Mouse (Mus musculus): ENCODE data around the gene Nelfe. TPM values are rescaled to one million over a fixed set of nuclear protein-coding genes. Genes with fewer than 3 reads are reported as not detected.
"Not testable (repeated sequence)": the region's sequence is repeated elsewhere in the genome, so short reads cannot be mapped to it uniquely, and the experiment has no call there.

Nelfe gene
- total RNA-seq, 2 experiments from 2014 or later: 34.9 to 38.1 TPM

GRCm38 (mm10) chr17:34899053-34899889 lies 49.1 kb downstream of the Nelfe start:
- TF ChIP-seq CTCF (conservative IDR thresholded peaks at IDR 0.05): 0 out of 2 replicates have a peak, but pooled peaks have one; percentile 2
- H3K4me3 ChIP-seq: peak overlapping the region; percentile 94
- peak overlapping the region; percentile 99 for H3K27ac ChIP-seq
- DNase-seq (ENCODE audit: low spot score in 2 of 2): peak in 1 of 2 experiments; percentile 38

- TF ChIP-seq CTCF (conservative IDR thresholded peaks at IDR 0.05): no peak
- H3K27ac ChIP-seq: peak overlapping the region; percentile 99
Measured at GRCm38 (mm10) chr17:34899890-34900243, 49.7 kb downstream of the Nelfe start.

GRCm38 (mm10) chr17:34900826-34901225 lies 50.6 kb downstream of the Nelfe start:
- DNase-seq (ENCODE audit: low spot score in 2 of 2); H3K4me3 ChIP-seq; H3K27ac ChIP-seq: not testable (repeated sequence)

More at GRCm38 (mm10) chr17:34899890-34900243, 49.7 kb downstream of the Nelfe start:
- no peak for DNase-seq (ENCODE audit: low spot score in 2 of 2)
- H3K4me3 ChIP-seq: peak overlapping the region; percentile 94

- not testable (repeated sequence) for H3K4me3 ChIP-seq; DNase-seq (ENCODE audit: low spot score in 2 of 2); H3K27ac ChIP-seq
Measured at GRCm38 (mm10) chr17:34901948-34902347, 51.8 kb downstream of the Nelfe start.

GRCm38 (mm10) chr17:34902895-34903294 lies 52.7 kb downstream of the Nelfe start:
- no peak overlapping the region for H3K27ac ChIP-seq
- no peak for DNase-seq (ENCODE audit: low spot score in 2 of 2)
- TF ChIP-seq CTCF (conservative IDR thresholded peaks at IDR 0.05): no peak
- no peak overlapping the region for H3K4me3 ChIP-seq

Small RNA genes lying within 50 kb of the gene (microRNA-seq; reads per million reads assigned to microRNA genes)
- 0.64 to 1.5 reads per million in 2 experiments for gene Mir6970
- 5.9 to 7.0 reads per million in 2 experiments for gene Mir6971
- 0 reads per million in 2 experiments for gene Mir6972

Other genes starting within 250 kb of the Nelfe start
- gene Rnf5, start 246.7 kb upstream of the Nelfe start, total RNA-seq (2021): 10 to 100 TPM; 72.1 to 80.3 TPM
- gene Agpat1, start 246.1 kb upstream of the Nelfe start, total RNA-seq (2021): 100 to 1,000 TPM; 153 to 160 TPM
- 1 to 10 TPM; 1.7 to 2.4 TPM for gene Egfl8, start 234.4 kb upstream of the Nelfe start, total RNA-seq (2021)
- gene Ppt2, start 221.9 kb upstream of the Nelfe start, total RNA-seq (2021): 10 to 100 TPM; 46.8 to 55.8 TPM
- gene Prrt1, start 220.9 kb upstream of the Nelfe start, total RNA-seq (2021): 100 to 1,000 TPM; 276 to 305 TPM
- 10 to 100 TPM; 16.2 to 18.8 TPM for gene Fkbpl, start 205.6 kb upstream of the Nelfe start, total RNA-seq (2021)
- 10 to 100 TPM; 92.0 to 93.2 TPM for gene Atf6b, start 203.2 kb upstream of the Nelfe start, total RNA-seq (2021)
- gene Tnxb, start 179.9 kb upstream of the Nelfe start, total RNA-seq (2021): 10 to 100 TPM; 10.9 to 11.0 TPM
- gene C4b, start 106.5 kb upstream of the Nelfe start, total RNA-seq (2021): 10 to 100 TPM; 27.2 to 28.7 TPM
- under 1 TPM in 1 of 2 experiments, not detected in 1; 0.42 TPM for gene Cyp21a1, start 45.8 kb upstream of the Nelfe start, total RNA-seq (2021)
- gene Stk19, start 13.4 kb upstream of the Nelfe start, total RNA-seq (2021): 10 to 100 TPM; 55.5 to 61.3 TPM
- 10 to 100 TPM; 39.7 to 42.3 TPM for gene Dxo, start 13.4 kb upstream of the Nelfe start, total RNA-seq (2021)
- 10 to 100 TPM; 75.1 to 78.3 TPM for gene Skiv2l, start 181 bp upstream of the Nelfe start, total RNA-seq (2021)
- gene Cfb, start 12.1 kb downstream of the Nelfe start, total RNA-seq (2021): not detected
- gene Zbtb12, start 29.1 kb downstream of the Nelfe start, total RNA-seq (2021): 1 to 10 TPM; 7.5 to 9.0 TPM
- not detected for gene Gm20547, start 31.7 kb downstream of the Nelfe start, total RNA-seq (2021)
- 1 to 10 TPM; 1.1 to 1.8 TPM for gene C2, start 47.9 kb downstream of the Nelfe start, total RNA-seq (2021)
- gene Ehmt2, start 48.1 kb downstream of the Nelfe start, total RNA-seq (2021): 100 to 1,000 TPM; 181 to 190 TPM
- under 1 TPM in 1 of 2 experiments, not detected in 1; 0.29 TPM for gene Slc44a4, start 64.1 kb downstream of the Nelfe start, total RNA-seq (2021)
- gene Neu1, start 80.9 kb downstream of the Nelfe start, total RNA-seq (2021): 10 to 100 TPM; 39.4 to 43.1 TPM
- gene Hspa1b, start 108.8 kb downstream of the Nelfe start, total RNA-seq (2021): 10 to 100 TPM; 21.4 to 24.7 TPM
- gene Gm20481, start 119.5 kb downstream of the Nelfe start, total RNA-seq (2021): not detected
- gene Hspa1a, start 121.8 kb downstream of the Nelfe start, total RNA-seq (2021): 10 to 100 TPM; 16.9 to 18.1 TPM
- under 1 TPM; 0.44 to 0.49 TPM for gene Hspa1l, start 122.3 kb downstream of the Nelfe start, total RNA-seq (2021)
- 10 to 100 TPM; 15.9 to 21.8 TPM for gene Lsm2, start 131.5 kb downstream of the Nelfe start, total RNA-seq (2021)
- 10 to 100 TPM; 48.2 to 55.1 TPM for gene Vars, start 150.6 kb downstream of the Nelfe start, total RNA-seq (2021)
- under 1 TPM; 0.20 to 0.26 TPM for gene Vwa7, start 166.2 kb downstream of the Nelfe start, total RNA-seq (2021)
- under 1 TPM in 1 of 2 experiments, not detected in 1; 0.67 TPM for gene Sapcd1, start 177.6 kb downstream of the Nelfe start, total RNA-seq (2021)
- gene Msh5, start 196.4 kb downstream of the Nelfe start, total RNA-seq (2021): 1 to 10 TPM in 1 of 2 experiments, under 1 TPM in 1; 0.26 to 1.1 TPM
- 1 to 10 TPM; 9.2 to 9.6 TPM for gene Clic1, start 199.6 kb downstream of the Nelfe start, total RNA-seq (2021)
- gene Ddah2, start 208.6 kb downstream of the Nelfe start, total RNA-seq (2021): 10 to 100 TPM; 13.7 to 15.8 TPM
- gene Ly6g6c, start 215.0 kb downstream of the Nelfe start, total RNA-seq (2021): not detected
- not detected for gene Mpig6b, start 215.8 kb downstream of the Nelfe start, total RNA-seq (2021)
- gene Ly6g6e, start 226.5 kb downstream of the Nelfe start, total RNA-seq (2021): 1 to 10 TPM; 2.5 to 3.5 TPM
- gene Ly6g6d, start 227.7 kb downstream of the Nelfe start, total RNA-seq (2021): 1 to 10 TPM; 1.1 TPM
- gene Ly6g6f, start 235.2 kb downstream of the Nelfe start, total RNA-seq (2021): under 1 TPM in 1 of 2 experiments, not detected in 1; 0.52 TPM
- gene Abhd16a, start 238.9 kb downstream of the Nelfe start, total RNA-seq (2021): 100 to 1,000 TPM; 110 to 113 TPM

Data from layer of hippocampus, adult 2 months (tissue).